Mouse (Mus musculus): ENCODE data around the gene Daam1. TPM values are rescaled to one million over a fixed set of nuclear protein-coding genes. Genes with fewer than 3 reads are reported as not detected.

Daam1 gene
- polyA plus RNA-seq, 2 experiments, result 10.7 to 11.8 TPM

- no peak for ATAC-seq (ENCODE audit: low FRiP score, low read depth)
- no peaks in the 10 kb centered on the region for H3K36me3 ChIP-seq (ENCODE audit: control insufficient read depth, insufficient read depth, low read length)
- 90% methylated on average over 5 of the region's 5 CpGs for WGBS
Observed at GRCm38 (mm10) chr12:71821272-71821671, 9.6 kb upstream of the Daam1 start.

GRCm38 (mm10) chr12:71821743-71822142 lies 9.1 kb upstream of the Daam1 start:
- no peak for TF ChIP-seq POLR2A (IDR thresholded peaks at IDR 0.05; ENCODE audit: borderline replicate concordance, extremely low read depth, insufficient read depth, insufficient read length)
- H3K4me1 ChIP-seq (ENCODE audit: control insufficient read depth, insufficient read depth, low read length), result no peaks in the 10 kb centered on the region
- no peak overlapping the region for H3K9ac ChIP-seq (ENCODE audit: low read depth, low read length, severe bottlenecking)
- ATAC-seq (ENCODE audit: low FRiP score, low read depth), result no peak
- WGBS, result 80% methylated on average over 8 of the region's 8 CpGs
- DNase-seq (ENCODE audit: low spot score), result no peak
- H3K4me3 ChIP-seq (replicated peaks; ENCODE audit: low read length), result no peak overlapping the region
- H3K27ac ChIP-seq (replicated peaks; ENCODE audit: low read depth, low read length), result no peak overlapping the region
- no peaks in the 10 kb centered on the region for H3K9me3 ChIP-seq (ENCODE audit: control insufficient read depth, low read length)
- H3K36me3 ChIP-seq (ENCODE audit: control insufficient read depth, insufficient read depth, low read length), result no peaks in the 10 kb centered on the region
- H3K27me3 ChIP-seq (ENCODE audit: control insufficient read depth, insufficient read depth, low read length), result no peaks in the 10 kb centered on the region
- no peak overlapping the region for H3K4me2 ChIP-seq (replicated peaks; ENCODE audit: low read depth, low read length, severe bottlenecking)

More at GRCm38 (mm10) chr12:71821272-71821671, 9.6 kb upstream of the Daam1 start:
- H3K4me3 ChIP-seq (replicated peaks; ENCODE audit: low read length), result no peak overlapping the region
- no peak overlapping the region for H3K9ac ChIP-seq (ENCODE audit: low read depth, low read length, severe bottlenecking)
- no peak overlapping the region for H3K4me2 ChIP-seq (replicated peaks; ENCODE audit: low read depth, low read length, severe bottlenecking)
- H3K9me3 ChIP-seq (ENCODE audit: control insufficient read depth, low read length), result no peaks in the 10 kb centered on the region
- no peak overlapping the region for H3K27ac ChIP-seq (replicated peaks; ENCODE audit: low read depth, low read length)
- TF ChIP-seq POLR2A (IDR thresholded peaks at IDR 0.05; ENCODE audit: borderline replicate concordance, extremely low read depth, insufficient read depth, insufficient read length), result no peak
- no peak for DNase-seq (ENCODE audit: low spot score)
- H3K4me1 ChIP-seq (ENCODE audit: control insufficient read depth, insufficient read depth, low read length), result no peaks in the 10 kb centered on the region
- no peaks in the 10 kb centered on the region for H3K27me3 ChIP-seq (ENCODE audit: control insufficient read depth, insufficient read depth, low read length)

- Histone ChIP-seq H3K9ac (ENCODE audit: low read depth, low read length, severe bottlenecking) (no peak overlapping the region), H3K27ac (replicated peaks; ENCODE audit: low read depth, low read length) (no peak overlapping the region), H3K4me1 (ENCODE audit: control insufficient read depth, insufficient read depth, low read length) (no peaks in the 10 kb centered on the region), H3K4me2 (replicated peaks; ENCODE audit: low read depth, low read length, severe bottlenecking) (no peak overlapping the region), H3K4me3 (replicated peaks; ENCODE audit: low read length) (no peak overlapping the region), H3K27me3 (ENCODE audit: control insufficient read depth, insufficient read depth, low read length) (no peaks in the 10 kb centered on the region), H3K9me3 (ENCODE audit: control insufficient read depth, low read length) (no peaks in the 10 kb centered on the region), H3K36me3 (ENCODE audit: control insufficient read depth, insufficient read depth, low read length) (no peaks in the 10 kb centered on the region)
- TF ChIP-seq POLR2A (IDR thresholded peaks at IDR 0.05; ENCODE audit: borderline replicate concordance, extremely low read depth, insufficient read depth, insufficient read length), result no peak
- DNase-seq (ENCODE audit: low spot score) (no peak), ATAC-seq (ENCODE audit: low FRiP score, low read depth) (no peak)
- 77% methylated on average over 6 of the region's 6 CpGs for WGBS
Observed at GRCm38 (mm10) chr12:71824927-71825326, 6.0 kb upstream of the Daam1 start.

GRCm38 (mm10) chr12:71830139-71830538 lies 739 bp upstream of the Daam1 start:
- no peak for TF ChIP-seq POLR2A (IDR thresholded peaks at IDR 0.05; ENCODE audit: borderline replicate concordance, extremely low read depth, insufficient read depth, insufficient read length)
- DNase-seq (ENCODE audit: low spot score) (no peak), ATAC-seq (ENCODE audit: low FRiP score, low read depth) (no peak)
- Histone ChIP-seq H3K27me3 (ENCODE audit: control insufficient read depth, insufficient read depth, low read length) (no peaks in the 10 kb centered on the region), H3K4me1 (ENCODE audit: control insufficient read depth, insufficient read depth, low read length) (peaks cover 14% of the 10 kb centered on the region), H3K27ac (replicated peaks; ENCODE audit: low read depth, low read length) (no peak overlapping the region), H3K4me3 (replicated peaks; ENCODE audit: low read length) (peak overlapping the region; percentile 81), H3K36me3 (ENCODE audit: control insufficient read depth, insufficient read depth, low read length) (no peaks in the 10 kb centered on the region), H3K4me2 (replicated peaks; ENCODE audit: low read depth, low read length, severe bottlenecking) (peak overlapping the region; percentile 48), H3K9me3 (ENCODE audit: control insufficient read depth, low read length) (no peaks in the 10 kb centered on the region), H3K9ac (ENCODE audit: low read depth, low read length, severe bottlenecking) (peak overlapping the region; percentile 57)
- WGBS, result 14% methylated on average over 10 of the region's 10 CpGs

- H3K27ac ChIP-seq (replicated peaks; ENCODE audit: low read depth, low read length), result peak overlapping the region; percentile 88
- no peak for TF ChIP-seq POLR2A (IDR thresholded peaks at IDR 0.05; ENCODE audit: borderline replicate concordance, extremely low read depth, insufficient read depth, insufficient read length)
- ATAC-seq (ENCODE audit: low FRiP score, low read depth), result peak; percentile 32
- H3K27me3 ChIP-seq (ENCODE audit: control insufficient read depth, insufficient read depth, low read length), result no peaks in the 10 kb centered on the region
- under 1% methylated on average over 48 of the region's 59 CpGs for WGBS
- peak overlapping the region; percentile 82 for H3K9ac ChIP-seq (ENCODE audit: low read depth, low read length, severe bottlenecking)
- H3K4me1 ChIP-seq (ENCODE audit: control insufficient read depth, insufficient read depth, low read length), result peaks cover 19% of the 10 kb centered on the region
- peak overlapping the region; percentile 97 for H3K4me2 ChIP-seq (replicated peaks; ENCODE audit: low read depth, low read length, severe bottlenecking)
- peak; percentile 8 for DNase-seq (ENCODE audit: low spot score)
- no peaks in the 10 kb centered on the region for H3K36me3 ChIP-seq (ENCODE audit: control insufficient read depth, insufficient read depth, low read length)
- no peaks in the 10 kb centered on the region for H3K9me3 ChIP-seq (ENCODE audit: control insufficient read depth, low read length)
- peak overlapping the region; percentile 81 for H3K4me3 ChIP-seq (replicated peaks; ENCODE audit: low read length)
Observed at GRCm38 (mm10) chr12:71831258-71832087, 595 bp downstream of the Daam1 start.

All from limb, embryonic 14.5 days (tissue).